Comparison of ENCODE assay signal across 6 mouse cellular contexts in genomic region chr1:178449933-178450332, GRCm38 (mm10).
"Had no signal": no experiment of that assay in that cellular context is flagged by ENCODE, and none has a peak within 500 bp of the region (broad histone marks: within the 10 kb centered on the region; RNA-seq: fewer than 3 reads in every experiment).

No protein-coding gene starts in this region.

- H3K27ac ChIP-seq: liver, embryonic 14.5 days; neural tube, embryonic 13.5 days; neural tube, embryonic 15.5 days had no signal

- H3K36me3 ChIP-seq: neural tube, embryonic 13.5 days; neural tube, embryonic 15.5 days had no signal

- H3K9me3 ChIP-seq: neural tube, embryonic 15.5 days had no signal

- H3K4me2 ChIP-seq: lung, embryonic 14.5 days; midbrain, embryonic 11.5 days; neural tube, embryonic 13.5 days; neural tube, embryonic 15.5 days had no signal

- H3K9ac ChIP-seq: liver, embryonic 14.5 days; lung, embryonic 14.5 days; neural tube, embryonic 13.5 days; neural tube, embryonic 15.5 days had no signal

- H3K27me3 ChIP-seq: neural tube, embryonic 13.5 days; neural tube, embryonic 15.5 days had no signal

- H3K4me1 ChIP-seq: neural tube, embryonic 13.5 days; neural tube, embryonic 15.5 days had no signal

- H3K4me3 ChIP-seq: myocyte; neural tube, embryonic 13.5 days; neural tube, embryonic 15.5 days had no signal
